Mouse (Mus musculus) C3H10T1/2 (cell line): ENCODE measurements around the gene Wee2. TPM values are rescaled to one million over a fixed set of nuclear protein-coding genes. Genes with fewer than 3 reads are reported as not detected.

ENCODE experiments used
- polyA plus RNA-seq, 2 experiments: library from polyadenylated mRNA; unstranded; fragments of >200 nt; fragmentation: generic; extraction: Trizol; gene quantifications; one replicate each; pipeline ENCODE4 v1.2.1; 2012; ENCODE audit warnings: missing spikeins in 2 of 2

The Wee2 gene
- not detected for polyA plus RNA-seq

GRCm38 (mm10) chr6:40438936-40439335 is at the start of gene Wee2:
TSS of gene Wee2 (plus strand) at chr6:40439088.

GRCm38 (mm10) chr6:40436047-40436483 is 2.8 kb upstream of the Wee2 start, which contains the start of gene E330009J07Rik:
TSS of gene E330009J07Rik (minus strand) at chr6:40436135.

GRCm38 (mm10) chr6:40470916-40471719 is 32.2 kb downstream of the Wee2 start, which contains the start of gene Ssbp1:
TSS of gene Ssbp1 (plus strand) at chr6:40471352.

GRCm38 (mm10) chr6:40490933-40491332 is 52.0 kb downstream of the Wee2 start, which contains the start of gene Tas2r137:
TSS of gene Tas2r137 (plus strand) at chr6:40491233.

GRCm38 (mm10) chr6:40493229-40493628 is 54.3 kb downstream of the Wee2 start, which contains the start of gene Tas2r108:
TSS of gene Tas2r108 (plus strand) at chr6:40493529.

Other genes with a start within 250 kb of the Wee2 start
- gene Agk, start 113.9 kb upstream of the Wee2 start, polyA plus RNA-seq: 1 to 10 TPM; 1.3 to 7.2 TPM
- under 1 TPM; 0.32 to 0.34 TPM for gene E330009J07Rik, start 3.0 kb upstream of the Wee2 start, polyA plus RNA-seq
- 10 to 100 TPM in 1 of 2 experiments, 1 to 10 TPM in 1; 2.8 to 25.4 TPM for gene Ssbp1, start 32.3 kb downstream of the Wee2 start, polyA plus RNA-seq
- gene Tas2r137, start 52.1 kb downstream of the Wee2 start, polyA plus RNA-seq: not detected
- gene Tas2r108, start 54.4 kb downstream of the Wee2 start, polyA plus RNA-seq: not detected
- not detected for gene Prss37, start 80.4 kb downstream of the Wee2 start, polyA plus RNA-seq
- gene Olfr461, start 116.0 kb downstream of the Wee2 start, polyA plus RNA-seq: not detected
- not detected for gene Olfr460, start 130.4 kb downstream of the Wee2 start, polyA plus RNA-seq
- gene Clec5a, start 146.7 kb downstream of the Wee2 start, polyA plus RNA-seq: not detected
- not detected for gene Tas2r138, start 174.2 kb downstream of the Wee2 start, polyA plus RNA-seq
- under 1 TPM; 0.01 to 0.02 TPM for gene Mgam, start 189.7 kb downstream of the Wee2 start, polyA plus RNA-seq